Comparison of ENCODE assay signal across 13 mouse cellular contexts in genomic region chr9:94659401-94660152, GRCm38 (mm10). TPM values are rescaled to one million over a fixed set of nuclear protein-coding genes. Genes with fewer than 3 reads are reported as not detected.
DNase-seq lines count a peak whose midpoint lies in the region; ATAC-seq and TF ChIP-seq lines count a peak whose summit lies in the region.
"Had no signal": no experiment of that assay in that cellular context is flagged by ENCODE, and none has a peak within 500 bp of the region (broad histone marks: within the 10 kb centered on the region; RNA-seq: fewer than 3 reads in every experiment).

No protein-coding gene starts in this region.

- ATAC-seq in kidney, postnatal 0 days (replicated peaks; ENCODE audit: low FRiP score, low read depth) = 0 out of 2 replicates have a peak, but pooled peaks have one; percentile 36
- 0 out of 2 replicates have a peak, but pooled peaks have one; percentile 16 for ATAC-seq in granulocyte monocyte progenitor cell, adult 5-6 weeks (replicated peaks; ENCODE audit: poor library complexity, severe bottlenecking)
- ATAC-seq: Patski had no signal

- no peaks in the 10 kb centered on the region for H3K27me3 ChIP-seq in kidney, postnatal 0 days (ENCODE audit: insufficient read depth, low read length)
- H3K27me3 ChIP-seq: limb, embryonic 12.5 days; Patski had no signal

- H3K4me1 ChIP-seq in kidney, postnatal 0 days (replicated peaks; ENCODE audit: insufficient read depth, low read length) = no peaks in the 10 kb centered on the region
- H3K4me1 ChIP-seq: limb, embryonic 12.5 days had no signal

- no peak overlapping the region for H3K27ac ChIP-seq in kidney, postnatal 0 days
- H3K27ac ChIP-seq: limb, embryonic 12.5 days had no signal

- H3K4me2 ChIP-seq in kidney, postnatal 0 days (ENCODE audit: low read length) = no peak overlapping the region
- H3K4me2 ChIP-seq: limb, embryonic 12.5 days had no signal

- 57% methylated on average over 3 of the region's 3 CpGs for WGBS in kidney, postnatal 0 days

- no peak overlapping the region for H3K4me3 ChIP-seq in kidney, postnatal 0 days (replicated peaks; ENCODE audit: low read depth, low read length)
- H3K4me3 ChIP-seq: limb, embryonic 12.5 days had no signal

- TF ChIP-seq CTCF in kidney, postnatal 0 days (IDR thresholded peaks at IDR 0.05; ENCODE audit: low read depth) = no peak

- no peaks in the 10 kb centered on the region for H3K9me3 ChIP-seq in kidney, postnatal 0 days (replicated peaks; ENCODE audit: low read length)
- H3K9me3 ChIP-seq: limb, embryonic 12.5 days had no signal

- DNase-seq in kidney, postnatal 0 days (ENCODE audit: low spot score) = no peak
- no peak for DNase-seq in kidney, adult 9 months
- peak; percentile 18 for DNase-seq in lung, postnatal 10 days
- peak; percentile 62 for DNase-seq in thymus, postnatal 0 days (ENCODE audit: low spot score)
- no peak for DNase-seq in spleen, postnatal 36 days (ENCODE audit: low spot score in 2 of 2)
- DNase-seq in adrenal gland, postnatal 14 days = no peak
- no peak for DNase-seq in embryo, embryonic 10.5 days (ENCODE audit: low spot score)
- DNase-seq: adrenal gland, postnatal 36 days; cerebellum, adult 8-10 months; kidney, adult 2 months had no signal

- no peak overlapping the region for H3K9ac ChIP-seq in kidney, postnatal 0 days (ENCODE audit: low read depth, low read length)
- H3K9ac ChIP-seq: limb, embryonic 12.5 days had no signal

- no peaks in the 10 kb centered on the region for H3K36me3 ChIP-seq in kidney, postnatal 0 days (ENCODE audit: insufficient read depth, low read length)
- H3K36me3 ChIP-seq: limb, embryonic 12.5 days had no signal

RNA-seq across cellular contexts. Expression of gene Slc9a9, which starts 10.1 kb away (rescaled TPM):
- 2.6 and 2.7 TPM in 2 replicates for polyA plus RNA-seq in kidney, postnatal 0 days (2015; fragmentation: Nextera tagmentation; extraction: Ambion mirVana)
- 10.5 and 13.8 TPM in 2 replicates for total RNA-seq in granulocyte monocyte progenitor cell, adult 5-6 weeks (2014; fragmentation: Nextera tagmentation)
- total RNA-seq in granulocyte monocyte progenitor cell, adult 5-6 weeks (2017) = 7.6 and 11.1 TPM in 2 replicates
- 40.5 and 44.5 TPM in 2 replicates for polyA plus RNA-seq in thymus, postnatal 0 days (2015; fragmentation: Nextera tagmentation; extraction: Ambion mirVana)
- total RNA-seq in adrenal gland, postnatal 14 days (2021) = 2.3 and 5.5 TPM in 2 replicates

Comparison
In these comparisons a context has a peak if more than half of its experiments do, and no peak if none do; other contexts are left out.
1. DNase-seq: peak in lung, postnatal 10 days (single experiment) and thymus, postnatal 0 days (single experiment); none in kidney, postnatal 0 days (single experiment), kidney, adult 9 months (single experiment), spleen, postnatal 36 days (0 of 2), adrenal gland, postnatal 14 days (single experiment) and embryo, embryonic 10.5 days (single experiment).